Mouse (Mus musculus) 416B (cell line): ENCODE data around the gene Nav2.

Experiments
- DNase-seq: peaks from one replicate; pipeline ENCODE4 v3.0.0; 2011; ENCODE audit warnings: low read depth

The Nav2 gene

DNA sequence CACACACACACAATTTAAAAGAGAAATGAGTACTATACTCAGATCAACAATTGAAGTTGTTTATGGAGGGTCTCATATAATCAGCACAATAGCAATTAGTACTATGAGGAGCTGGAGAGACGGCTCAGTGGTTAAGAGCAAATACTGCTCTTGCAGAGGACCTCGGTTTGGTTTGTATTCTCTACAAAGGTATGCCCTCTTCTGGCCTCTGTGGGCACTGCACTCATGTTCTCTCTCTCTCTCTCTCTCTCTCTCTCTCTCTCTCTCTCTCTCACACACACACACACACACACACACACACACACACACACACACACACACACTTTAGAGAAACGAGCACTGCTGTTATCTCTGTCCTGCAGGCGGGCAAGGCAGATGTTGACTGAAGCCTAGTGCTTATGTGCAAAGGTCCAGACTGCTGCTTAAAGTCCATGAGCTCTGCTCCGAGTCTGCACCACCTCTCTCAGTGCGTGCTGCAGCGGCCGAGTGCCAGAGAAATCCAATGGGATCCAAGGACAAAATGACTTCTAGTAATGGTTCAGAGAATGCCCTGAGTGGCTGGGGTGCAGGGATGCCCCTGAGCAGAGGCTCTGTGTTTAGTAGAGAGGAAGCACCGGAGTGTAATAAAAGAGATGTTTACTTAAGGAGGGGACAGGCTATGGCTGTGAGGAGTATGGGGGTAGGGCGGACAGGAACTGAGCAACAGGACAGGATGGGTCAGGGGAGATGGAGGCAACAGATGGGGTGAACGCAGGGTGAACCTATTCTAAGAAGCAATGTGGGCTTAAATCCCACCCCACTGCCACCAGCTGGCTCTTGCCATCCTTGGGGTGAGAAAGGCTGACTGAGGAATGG is 375.2 kb downstream of the Nav2 start:
- DNase-seq: peak; percentile 4

DNA sequence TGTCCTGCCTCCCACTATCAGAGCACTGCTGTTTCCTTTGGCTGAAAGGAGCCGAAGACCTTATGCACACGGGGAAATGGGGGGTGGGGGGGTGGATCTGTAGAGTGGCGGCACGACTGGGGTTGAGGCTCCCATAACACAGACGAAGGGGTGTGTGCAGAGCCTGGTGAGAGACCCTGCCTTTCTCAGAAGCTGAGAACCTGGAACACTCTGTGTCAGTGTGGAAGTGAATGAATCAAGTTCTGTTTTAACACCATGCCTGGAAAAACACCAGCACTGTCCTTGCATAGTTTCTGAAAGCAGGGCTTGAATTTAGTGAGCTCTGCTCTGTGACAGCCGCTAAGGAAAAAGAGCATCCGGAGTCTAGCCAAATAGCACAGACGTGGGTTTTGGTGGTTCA is 379.7 kb downstream of the Nav2 start:
- no peak for DNase-seq

DNA sequence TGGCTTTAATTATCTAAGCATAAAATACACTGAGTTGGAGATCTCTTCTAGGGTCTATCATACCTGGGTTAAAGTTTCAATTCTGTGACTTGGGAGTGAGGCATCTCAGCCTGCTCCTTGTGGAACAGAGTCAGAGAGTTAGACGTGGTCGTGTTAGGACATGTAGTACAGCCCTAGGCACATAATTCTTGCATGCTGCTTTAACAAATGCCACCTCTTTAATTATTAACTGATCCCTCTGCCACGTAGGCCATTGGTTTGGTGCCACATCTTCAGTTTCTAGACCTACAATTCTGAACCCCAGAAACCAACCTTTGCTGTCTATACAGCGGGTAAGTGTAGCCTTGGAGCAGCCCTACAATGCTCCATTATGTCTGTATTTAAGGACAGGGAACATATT is 381.8 kb downstream of the Nav2 start:
- DNase-seq: no peak

DNA sequence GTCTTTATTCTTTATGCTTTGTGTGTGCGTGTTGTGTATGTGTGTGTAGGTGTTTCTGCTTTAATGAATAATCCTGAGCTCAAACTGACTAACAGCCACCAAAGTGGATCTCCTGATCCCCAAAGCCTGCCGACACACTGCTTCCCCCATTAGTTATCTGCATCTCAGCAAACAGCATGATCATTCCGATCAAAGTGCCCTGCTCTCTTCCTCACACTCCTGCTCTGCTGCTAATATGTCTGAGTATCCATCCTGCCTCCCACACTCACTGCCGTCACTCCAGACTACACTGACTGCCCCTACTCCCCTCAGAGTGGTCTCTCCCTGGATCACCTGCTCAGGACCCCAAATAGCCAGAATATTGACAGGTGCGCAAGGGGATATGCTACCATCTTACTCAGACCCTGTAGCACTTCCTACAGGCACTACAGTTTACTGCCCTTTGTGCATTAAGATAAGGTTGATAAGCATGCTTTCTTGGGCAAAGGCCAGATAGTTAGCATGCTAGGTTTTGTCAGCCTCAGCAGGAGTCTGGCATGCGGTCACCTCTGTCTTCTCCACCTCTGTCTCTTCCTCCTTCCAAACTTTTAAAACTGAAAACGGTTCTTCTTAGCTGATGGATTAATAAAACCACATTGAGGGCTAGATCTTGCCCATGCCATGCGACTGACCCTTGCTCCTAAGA is 382.8 kb downstream of the Nav2 start:
- DNase-seq: no peak

DNA sequence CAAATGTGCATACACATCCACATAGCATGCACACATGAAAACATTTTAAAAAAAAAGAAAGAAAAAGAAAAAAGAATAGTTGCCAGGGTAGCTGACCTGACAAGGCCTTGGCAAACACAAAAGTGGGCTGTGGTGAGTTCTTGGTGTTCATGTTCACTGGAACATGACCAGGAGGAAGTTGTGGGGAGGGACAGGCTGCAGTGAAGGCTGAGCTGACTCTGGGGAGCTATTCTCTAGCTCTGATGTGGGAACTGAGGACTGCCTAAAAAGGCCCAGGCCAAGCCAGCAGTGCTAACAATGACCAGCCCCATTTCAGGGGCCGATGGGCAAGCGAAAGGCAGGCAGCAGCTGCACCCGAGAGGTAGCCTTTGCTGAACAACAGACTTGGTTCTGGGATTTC is 388.6 kb downstream of the Nav2 start:
- DNase-seq: no peak

DNA sequence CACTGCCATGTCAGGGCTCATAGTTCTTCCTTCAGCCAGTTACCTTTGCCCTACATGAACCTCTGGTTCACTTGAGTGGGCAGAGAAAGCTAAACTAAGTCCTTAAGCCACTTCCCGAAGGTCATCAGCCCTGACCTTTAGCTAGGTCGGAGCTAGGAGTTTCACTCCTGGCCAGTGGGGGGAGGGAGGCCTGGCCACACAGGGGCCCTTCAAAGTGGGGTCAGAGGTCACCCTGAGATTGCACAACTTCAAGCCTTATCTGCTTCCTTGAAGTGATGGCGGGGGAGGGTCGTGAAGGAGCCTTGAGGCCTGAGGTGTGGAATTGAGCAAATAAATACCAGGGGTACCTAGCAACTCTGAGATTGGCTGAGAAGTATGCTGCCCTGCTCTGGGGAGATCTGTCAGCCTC is 389.9 kb downstream of the Nav2 start:
- no peak for DNase-seq

DNA sequence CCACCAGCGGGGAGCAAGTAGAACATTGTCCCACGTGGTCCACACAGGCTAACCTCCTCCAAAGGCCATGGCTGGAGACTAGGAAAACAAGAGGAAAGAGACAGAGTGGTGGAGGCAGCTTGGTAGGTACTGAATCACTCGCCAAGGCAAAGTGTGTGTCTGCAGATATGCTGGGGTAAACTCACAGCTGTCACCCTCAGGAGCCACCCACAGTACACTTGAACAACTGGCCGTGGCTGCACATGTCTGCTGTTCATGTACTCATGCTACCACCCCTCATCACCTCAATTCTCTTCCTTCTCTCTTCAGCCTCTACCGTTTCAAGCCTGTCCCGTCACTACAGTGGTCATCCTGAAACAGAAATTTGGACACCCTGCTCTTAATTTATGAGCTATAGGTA is 393.0 kb downstream of the Nav2 start:
- DNase-seq: no peak

DNA sequence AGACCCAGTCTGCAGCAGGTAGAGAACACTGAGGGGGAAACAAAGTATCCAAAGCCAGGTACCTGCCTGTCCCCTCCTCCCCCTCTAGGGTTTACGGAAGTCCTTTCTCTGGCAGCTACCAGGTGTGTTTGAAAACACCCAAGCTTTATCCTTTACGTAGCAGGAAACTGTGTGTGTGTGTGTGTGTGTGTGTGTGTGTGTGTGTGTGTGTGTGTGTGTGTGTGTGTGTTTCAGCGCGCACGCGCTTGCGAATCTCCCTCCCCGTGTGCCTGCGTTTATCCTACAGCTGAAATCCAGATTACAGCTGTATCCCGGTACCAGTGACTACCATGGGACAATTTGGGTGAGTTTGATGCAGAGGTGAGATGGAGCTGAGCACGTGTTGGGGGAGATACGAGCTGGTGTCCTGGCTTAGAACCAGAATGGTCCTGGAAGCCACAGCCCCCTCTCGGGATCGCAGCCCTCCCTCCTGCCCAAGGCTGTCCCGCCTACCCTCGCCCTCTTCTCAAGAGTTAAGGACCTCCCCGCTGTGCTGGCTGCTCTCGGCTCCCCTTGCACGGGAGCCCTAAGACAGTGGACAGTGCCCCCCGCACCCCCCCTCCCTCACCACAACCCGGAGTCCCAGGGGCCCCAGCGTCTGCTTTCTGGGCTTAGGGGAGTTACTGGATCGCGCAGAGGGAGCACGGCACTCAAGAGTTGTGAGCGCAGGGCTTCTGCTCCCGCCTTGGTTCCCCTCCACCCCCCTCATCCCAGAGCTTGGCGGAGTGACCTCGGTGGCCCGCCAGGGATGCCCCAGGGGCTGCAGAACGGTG is 395.3 kb downstream of the Nav2 start:
- DNase-seq: no peak

DNA sequence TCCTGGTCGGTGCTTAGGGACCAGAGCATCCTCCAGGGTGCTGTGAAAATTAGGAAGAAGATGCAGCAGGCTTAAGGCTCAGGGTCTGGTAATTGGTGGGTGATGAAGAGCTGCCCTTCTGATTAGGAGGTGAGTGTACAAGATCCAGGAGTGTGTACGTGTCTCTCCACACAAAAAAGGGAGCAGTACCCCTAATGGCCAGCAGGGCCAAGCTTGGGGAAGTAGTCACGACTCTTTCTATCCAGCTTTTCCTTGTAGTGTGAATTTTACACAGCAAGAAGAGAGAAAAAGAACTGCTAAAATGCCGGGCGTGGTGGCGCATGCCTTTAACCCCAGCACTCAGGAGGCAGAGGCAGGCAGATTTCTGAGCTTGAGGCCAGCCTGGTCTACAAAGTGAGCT is 399.2 kb downstream of the Nav2 start:
- DNase-seq: no peak

DNA sequence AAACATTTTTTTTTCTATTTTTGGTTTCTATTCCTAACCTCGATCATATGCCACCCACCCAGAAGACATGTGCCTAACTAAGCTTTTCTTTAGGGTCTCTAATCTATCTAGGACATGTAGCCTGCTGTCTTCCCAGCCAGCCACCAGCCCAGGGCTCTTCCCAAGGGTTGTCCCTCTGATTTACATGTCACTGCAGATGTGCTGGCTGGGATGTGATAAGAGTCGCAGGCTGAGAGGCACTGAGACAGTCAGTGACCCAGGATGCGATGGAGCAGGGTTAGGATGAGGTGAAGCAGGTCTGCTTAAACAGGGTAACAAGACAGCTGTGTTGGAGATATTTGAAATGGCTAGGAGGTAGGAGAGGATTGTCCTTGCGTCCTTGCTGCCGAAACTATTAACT is 401.2 kb downstream of the Nav2 start:
- DNase-seq: no peak

DNA sequence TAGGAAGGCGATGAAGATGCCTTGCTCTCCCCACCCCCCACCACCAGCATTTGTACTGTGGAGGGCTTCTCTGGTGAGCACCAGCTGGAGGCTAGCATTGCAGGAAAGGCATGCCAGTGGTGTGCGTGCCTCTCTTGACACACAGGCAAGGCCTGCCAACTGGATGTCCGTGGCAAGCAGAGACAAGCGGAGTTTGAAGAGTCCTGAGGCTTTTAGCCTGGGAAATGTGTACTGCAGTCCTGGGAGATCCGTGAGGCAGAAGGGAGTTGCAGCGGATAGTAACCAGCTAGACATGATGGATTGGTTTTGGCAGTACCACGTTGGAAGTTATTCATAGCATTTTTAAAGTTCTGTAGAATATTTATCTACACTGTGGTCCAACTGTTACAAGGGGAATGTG is 405.4 kb downstream of the Nav2 start:
- DNase-seq: no peak

DNA sequence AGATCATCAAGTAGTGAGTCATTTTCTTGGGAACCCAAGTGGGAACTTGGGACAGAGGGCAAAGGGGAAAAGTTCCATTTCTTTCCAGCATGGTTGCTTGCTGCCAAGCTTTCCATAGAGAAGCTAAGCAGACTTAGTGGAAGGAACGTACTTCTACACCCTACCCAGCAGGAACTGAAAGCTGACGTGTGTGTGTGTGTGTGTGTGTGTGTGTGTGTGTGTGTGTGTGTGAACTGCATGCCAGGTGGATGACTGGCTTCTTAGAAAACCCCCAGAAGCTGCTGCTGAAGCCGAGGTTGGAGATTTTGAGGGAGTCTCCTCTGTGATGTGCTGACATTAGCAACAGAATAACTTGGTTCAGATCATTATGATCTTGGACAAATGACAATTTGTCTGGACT is 406.5 kb downstream of the Nav2 start:
- DNase-seq: no peak

DNA sequence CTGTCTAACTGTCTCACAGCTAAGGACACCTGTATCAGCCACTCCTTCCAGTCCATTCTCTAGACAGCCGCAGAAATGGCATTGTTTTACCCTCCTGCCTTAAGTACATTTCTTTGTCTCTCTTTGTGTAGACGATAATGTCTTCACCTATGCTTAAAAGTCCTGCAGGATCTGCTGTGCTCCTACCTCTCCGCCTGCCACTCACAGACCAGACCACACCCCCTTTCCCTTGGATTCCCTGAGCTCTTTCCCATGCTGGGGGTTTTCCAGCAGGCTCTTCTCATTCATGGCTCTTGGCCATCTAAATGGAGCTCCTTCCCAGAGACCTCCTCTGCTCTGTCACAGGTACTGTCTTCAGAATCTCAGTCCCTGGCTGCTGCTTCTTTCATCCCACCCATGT is 408.1 kb downstream of the Nav2 start:
- DNase-seq: no peak

DNA sequence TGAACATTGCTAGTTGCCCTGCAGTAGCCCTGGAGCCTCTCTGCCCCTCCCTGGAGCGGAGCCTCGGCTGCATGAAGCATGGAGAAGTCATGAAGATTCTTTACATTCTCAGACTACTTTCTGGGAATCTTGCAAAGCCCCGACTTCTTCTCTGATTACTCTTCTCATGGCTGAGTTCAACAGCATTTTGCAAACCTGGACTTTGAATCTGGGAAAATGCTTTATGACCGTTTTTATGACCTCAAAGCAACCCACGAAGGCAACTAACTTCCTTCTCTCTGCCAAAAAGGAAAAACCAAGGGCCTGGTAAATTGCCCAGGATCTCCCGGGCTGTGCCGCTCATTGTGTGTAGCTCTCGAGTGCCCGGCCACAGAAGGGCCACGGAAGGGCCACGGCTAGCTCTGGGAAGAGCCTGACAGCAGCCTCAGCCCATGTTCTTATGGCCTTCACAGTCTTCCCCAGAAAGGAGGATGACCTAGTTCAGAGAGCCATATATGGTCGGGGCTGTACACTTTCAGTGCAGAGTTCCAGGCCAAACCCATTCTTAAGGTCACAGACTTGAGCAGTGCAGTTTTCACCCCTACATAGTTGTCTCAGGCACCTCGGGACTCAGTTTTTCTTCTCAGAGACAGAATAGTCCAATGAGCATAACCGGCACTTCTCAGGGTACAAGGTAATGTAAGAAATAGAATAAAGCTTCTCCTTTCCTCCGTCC is 409.8 kb downstream of the Nav2 start:
- no peak for DNase-seq

DNA sequence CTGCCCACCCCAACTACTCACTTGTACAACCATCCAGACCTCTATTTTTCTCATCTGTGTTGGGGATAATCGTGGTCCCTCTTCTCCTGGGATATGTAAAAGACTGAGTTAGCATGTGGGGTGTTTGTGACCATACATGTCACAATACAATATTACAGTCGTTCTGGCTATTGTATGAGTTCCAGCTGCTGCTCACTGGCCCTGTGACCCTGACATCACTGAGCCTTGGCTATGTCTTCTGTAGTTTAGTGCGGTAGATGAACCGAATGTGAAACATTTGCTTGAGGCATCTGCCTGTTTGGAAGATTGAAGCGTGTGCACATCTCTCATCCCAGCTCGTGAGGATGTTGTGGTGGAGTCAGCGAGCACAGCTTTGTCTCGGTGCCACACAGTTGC is 410.4 kb downstream of the Nav2 start:
- no peak for DNase-seq

DNA sequence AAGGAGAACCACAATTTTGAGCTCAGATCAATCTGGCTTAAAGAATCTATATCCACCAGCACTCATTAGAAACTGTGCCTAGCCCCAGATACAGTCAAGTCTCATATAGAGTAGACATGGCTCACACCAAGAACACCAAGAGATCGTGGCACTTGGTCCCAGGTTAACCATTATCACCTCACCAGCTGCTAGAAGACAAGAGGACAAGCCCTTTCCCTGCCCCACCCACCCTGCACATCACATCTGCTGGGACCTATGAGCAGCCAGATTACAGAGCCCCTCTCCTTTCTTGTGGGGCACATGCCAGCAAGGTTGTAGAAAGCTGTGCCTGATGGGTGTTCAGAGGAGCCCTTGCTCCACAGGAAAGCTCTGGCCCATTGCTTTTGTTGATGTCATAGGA is 411.5 kb downstream of the Nav2 start:
- DNase-seq: no peak

DNA sequence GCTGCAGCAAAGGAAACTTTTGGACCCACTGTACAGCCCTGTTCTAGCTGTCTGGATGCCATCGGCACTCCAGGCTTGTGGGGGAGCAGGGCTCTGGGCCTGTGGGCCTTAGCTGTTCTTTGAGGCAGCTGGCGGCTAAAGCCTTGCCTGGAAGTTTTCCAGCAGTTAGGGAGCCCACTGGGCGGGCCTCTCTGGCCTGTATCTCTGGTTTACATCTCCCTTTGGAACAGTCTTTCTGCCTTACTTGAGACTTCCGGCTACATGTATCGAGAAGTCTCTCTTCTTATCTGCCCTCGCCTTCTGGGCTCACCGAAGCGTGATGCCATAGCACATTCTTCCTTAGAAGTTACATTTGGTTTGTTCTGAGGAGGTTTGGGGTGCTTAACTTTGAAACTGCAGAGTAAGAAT is 412.6 kb downstream of the Nav2 start:
- DNase-seq: no peak

DNA sequence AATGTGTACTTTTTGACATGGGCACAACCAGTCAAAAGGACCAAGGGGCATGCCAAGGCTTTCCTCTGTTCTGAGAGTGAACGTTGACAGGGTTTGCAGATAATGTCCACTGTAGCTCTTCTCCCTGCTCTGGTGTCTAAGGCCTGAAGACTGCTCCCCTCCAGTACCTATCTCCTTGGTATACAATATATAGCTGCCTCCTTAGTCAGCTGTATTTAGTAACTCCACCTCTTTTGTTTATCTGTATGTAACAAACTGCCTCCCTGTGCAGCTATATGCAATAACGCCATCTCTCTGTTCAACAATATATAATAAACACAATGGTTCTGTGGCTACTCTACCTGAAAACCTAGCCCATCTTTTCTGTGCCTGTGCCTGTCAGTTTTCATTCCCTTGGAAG is 413.7 kb downstream of the Nav2 start:
- no peak for DNase-seq

DNA sequence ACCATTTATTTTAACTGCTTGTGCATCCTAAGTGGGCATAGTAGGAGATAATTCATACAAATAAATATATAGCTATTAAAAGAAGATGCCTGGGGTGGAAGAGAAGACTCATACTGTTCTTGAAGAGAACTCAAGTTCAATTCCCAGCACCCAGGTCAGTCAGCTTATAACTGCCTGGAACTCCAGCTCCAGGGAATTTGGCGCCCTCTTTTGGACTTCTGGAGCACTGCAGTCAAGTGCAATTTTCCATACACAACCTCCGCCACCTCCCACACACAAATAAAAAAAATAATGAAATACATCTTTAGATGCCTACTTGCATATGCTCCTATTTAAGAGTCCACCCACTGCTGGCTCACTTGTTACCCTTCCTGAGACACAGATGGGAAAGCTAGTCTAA is 416.1 kb downstream of the Nav2 start:
- peak; percentile 3 for DNase-seq

DNA sequence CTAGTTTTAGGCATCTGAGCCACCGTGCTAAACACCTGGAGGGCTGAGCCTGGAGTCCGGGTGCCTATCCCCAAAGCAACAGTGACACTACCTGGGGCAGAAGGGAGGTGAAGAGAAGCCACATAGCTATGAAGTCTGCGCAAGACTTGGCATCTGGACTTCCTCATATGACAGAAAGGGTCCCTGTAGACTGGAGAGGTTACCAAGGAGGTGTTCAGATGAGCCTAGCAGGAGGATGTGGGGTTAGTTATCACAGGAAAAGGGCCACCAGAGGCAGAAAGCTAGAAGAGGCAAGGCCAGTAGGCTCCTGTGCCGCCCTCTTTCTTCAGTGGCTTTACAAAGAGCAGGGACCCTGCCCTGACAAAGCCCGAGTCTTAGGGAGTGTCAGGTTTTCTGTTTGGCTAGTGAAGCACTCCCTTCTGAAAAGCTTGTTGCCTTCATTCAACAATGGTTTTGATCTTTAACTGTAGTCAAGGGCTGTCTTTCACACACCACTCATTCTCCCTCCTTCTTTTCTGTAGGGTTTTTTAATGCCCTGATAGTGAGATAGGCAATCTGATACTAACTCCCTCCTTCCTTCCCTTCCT is 417.7 kb downstream of the Nav2 start:
- no peak for DNase-seq

DNA sequence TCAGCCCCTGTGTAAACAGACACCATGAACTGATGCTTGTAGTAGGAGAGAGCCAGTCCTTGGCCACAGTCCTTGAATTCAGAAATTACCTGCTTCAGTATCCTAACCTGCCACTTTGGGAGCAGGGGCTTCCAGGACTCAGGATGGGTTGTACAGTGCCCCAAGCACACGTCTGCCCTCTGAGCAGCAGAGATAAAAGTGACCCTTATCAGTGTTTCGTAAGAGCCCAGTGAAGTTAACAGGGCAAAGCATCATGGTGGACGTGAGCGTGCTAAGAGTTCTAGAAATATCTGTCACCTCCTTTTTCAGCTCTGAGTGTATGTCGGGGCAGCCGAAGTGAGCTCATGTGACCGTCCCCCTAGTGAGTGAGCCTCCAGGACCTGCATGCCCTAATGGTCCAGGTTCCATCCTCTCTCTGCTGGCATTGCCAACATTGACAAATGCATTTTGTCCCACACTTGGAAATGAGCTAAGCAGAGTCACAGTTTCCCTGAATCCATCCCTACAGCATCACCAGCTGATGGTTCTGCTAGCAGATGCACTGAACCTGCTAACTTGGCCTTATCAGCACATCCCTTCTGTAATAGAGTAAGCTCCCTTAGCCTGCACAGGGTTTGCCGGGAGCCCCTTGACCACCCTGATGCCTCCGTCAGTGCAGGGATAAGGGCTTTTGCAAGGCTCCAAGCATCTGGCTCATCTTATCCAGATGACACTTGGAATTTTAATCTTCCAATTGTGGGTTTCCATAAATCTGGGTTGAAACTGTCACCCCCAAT is 418.6 kb downstream of the Nav2 start:
- no peak for DNase-seq
